Mouse (Mus musculus): ENCODE measurements around the gene Pth1r. TPM values are rescaled to one million over a fixed set of nuclear protein-coding genes. Genes with fewer than 3 reads are reported as not detected.

Pth1r gene
- polyA plus RNA-seq (2012), result 0.34 and 0.65 TPM in 2 replicates

GRCm38 (mm10) chr9:110746961-110747360 is at the start of gene Pth1r:
Gene Pth1r (minus strand): TSS chr9:110747145.

DNA sequence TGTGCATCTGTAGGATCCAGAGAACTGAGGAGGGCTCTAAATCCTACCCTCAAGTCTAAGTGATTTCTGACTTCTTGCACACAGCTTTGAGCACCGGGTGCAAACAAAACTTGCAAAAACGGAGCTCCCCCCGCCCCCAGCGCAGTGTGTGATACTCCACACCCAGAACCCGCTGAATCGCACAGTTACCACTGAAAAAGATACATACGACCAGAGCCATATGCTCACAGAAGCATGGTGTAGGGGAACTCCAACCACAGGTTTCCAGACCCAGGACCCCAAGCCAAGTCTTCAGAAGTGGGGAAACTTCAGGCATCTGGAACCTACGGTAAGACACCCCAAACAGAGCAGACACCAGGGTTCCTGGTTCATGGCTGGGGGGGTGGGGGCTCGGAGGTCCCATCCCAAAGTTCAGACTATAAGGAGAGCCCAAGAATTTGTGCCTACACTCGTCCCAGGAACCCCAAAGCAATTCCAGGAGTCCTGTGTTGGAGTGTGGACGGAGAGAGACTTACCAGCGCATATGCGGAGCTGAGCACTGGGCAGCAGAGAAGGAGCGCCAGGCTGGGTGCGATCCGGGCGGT is 5.1 kb downstream of the Pth1r start, which contains the start of gene Myl3:
Myl3 (plus strand) TSS at position 151 of the 584 bp plus-strand sequence.

Other genes with a start within 250 kb of the Pth1r start
- gene Setd2, start 214.5 kb downstream of the Pth1r start, polyA plus RNA-seq (2012), result 12.9 and 21.6 TPM in 2 replicates
- 4.9 and 6.1 TPM in 2 replicates for gene Nradd, start 122.7 kb downstream of the Pth1r start, polyA plus RNA-seq (2012)
- gene Nbeal2, start 93.0 kb downstream of the Pth1r start, polyA plus RNA-seq (2012), result 74.5 and 76.5 TPM in 2 replicates
- 381 and 533 TPM in 2 replicates for gene Ccdc12, start 90.6 kb downstream of the Pth1r start, polyA plus RNA-seq (2012)
- not detected in 2 replicates for gene Myl3, start 5.3 kb downstream of the Pth1r start, polyA plus RNA-seq (2012)
- 0.04 and 0.14 TPM in 2 replicates for gene Prss42, start 51.0 kb upstream of the Pth1r start, polyA plus RNA-seq (2012)
- gene Prss44, start 66.8 kb upstream of the Pth1r start, polyA plus RNA-seq (2012), result not detected in 2 replicates
- not detected in 2 replicates for gene Prss43, start 79.5 kb upstream of the Pth1r start, polyA plus RNA-seq (2012)
- gene Prss45, start 87.4 kb upstream of the Pth1r start, polyA plus RNA-seq (2012), result not detected in 2 replicates
- not detected in 2 replicates for gene Prss46, start 97.4 kb upstream of the Pth1r start, polyA plus RNA-seq (2012)
- gene Prss50, start 110.8 kb upstream of the Pth1r start, polyA plus RNA-seq (2012), result 54.6 and 61.0 TPM in 2 replicates
- gene Als2cl, start 132.7 kb upstream of the Pth1r start, polyA plus RNA-seq (2012), result 3.9 and 6.0 TPM in 2 replicates
- gene Tmie, start 133.0 kb upstream of the Pth1r start, polyA plus RNA-seq (2012), result 0.35 and 0.51 TPM in 2 replicates
- gene Fam240a, start 169.7 kb upstream of the Pth1r start, polyA plus RNA-seq (2012), result not detected in 2 replicates
- not detected in 2 replicates for gene Tdgf1, start 199.0 kb upstream of the Pth1r start, polyA plus RNA-seq (2012)
- not detected in 2 replicates for gene Lrrc2, start 204.4 kb upstream of the Pth1r start, polyA plus RNA-seq (2012)
- 0.12 TPM in 1 of 2 replicates, not detected in the other for gene Rtp3, start 243.4 kb upstream of the Pth1r start, polyA plus RNA-seq (2012)

All from megakaryocyte-erythroid progenitor cell, adult 5 weeks (primary cell).